Comparison of ENCODE assay signal across 1 mouse cellular context in the genomic region with DNA sequence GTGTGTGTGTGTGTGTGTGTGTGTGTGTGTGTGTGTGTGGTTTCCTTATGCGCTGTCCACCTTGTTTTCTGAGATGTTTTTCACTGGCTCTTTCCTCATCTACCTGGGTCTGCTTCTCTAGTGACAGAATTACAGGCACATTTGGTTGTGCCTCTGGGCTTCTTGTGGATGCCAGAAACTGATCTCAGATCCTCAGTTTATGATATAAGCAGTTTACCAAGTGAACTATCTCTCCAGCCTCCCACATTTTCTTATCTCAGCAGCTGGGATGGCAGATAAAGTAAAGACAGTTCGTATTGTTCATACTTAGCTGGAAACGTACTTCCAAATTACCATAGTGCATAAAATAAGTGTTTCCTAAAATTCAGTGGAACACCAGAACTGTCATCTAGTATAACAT.
A peak's percentile ranks its signal among the peaks of the same experiment; 100 is the strongest.
TF ChIP-seq lines count a peak whose summit lies in the region.

No protein-coding gene starts in this region.

TF ChIP-seq in MEL, 35 proteins besides CTCF, POLR2A, EP300 and RAD21 (continued from another document):
- TF ChIP-seq HCFC1 (IDR thresholded peaks at IDR 0.05; ENCODE audit: low read depth, low read length) (no peak), POLR2AphosphoS2 (IDR thresholded peaks at IDR 0.05; ENCODE audit: low read length) (peak; percentile 61; the same call in 1 of the 2 replicates), POLR2AphosphoS5 (IDR thresholded peaks at IDR 0.05; ENCODE audit: borderline replicate concordance, low read depth, low read length) (no peak), GATA1 (IDR thresholded peaks at IDR 0.05; ENCODE audit: low read depth, low read length) (peak; percentile 100), MYC (IDR thresholded peaks at IDR 0.05; ENCODE audit: low read depth, low read length) (no peak), USF1 (IDR thresholded peaks at IDR 0.05; ENCODE audit: low read depth, low read length) (no peak), MAZ (IDR thresholded peaks at IDR 0.05; ENCODE audit: low read depth, low read length) (peak; percentile 20; the same call in 1 of the 2 replicates), E2F4 (IDR thresholded peaks at IDR 0.05; ENCODE audit: borderline replicate concordance, low read depth, low read length) (no peak), BHLHE40 (IDR thresholded peaks at IDR 0.05; ENCODE audit: borderline replicate concordance, low read depth, low read length) (peak; percentile 58; the same call in 1 of the 2 replicates), MYB (IDR thresholded peaks at IDR 0.05; ENCODE audit: low read depth, low read length) (peak; percentile 91), TCF12 (IDR thresholded peaks at IDR 0.05; ENCODE audit: low read depth, low read length) (peak; percentile 99), TBP (IDR thresholded peaks at IDR 0.05; ENCODE audit: low read depth, low read length) (no peak; the same call in 1 of the 2 replicates), NRF1 (IDR thresholded peaks at IDR 0.05; ENCODE audit: insufficient read depth, low read depth, low read length, poor library complexity, severe bottlenecking) (no peak), JUND (IDR thresholded peaks at IDR 0.05; ENCODE audit: low read depth, low read length) (peak; percentile 64; the same call in 1 of the 2 replicates), ZKSCAN1 (IDR thresholded peaks at IDR 0.05; ENCODE audit: low read depth, low read length) (no peak; the same call in 1 of the 2 replicates), NELFE (IDR thresholded peaks at IDR 0.05; ENCODE audit: low read depth, low read length) (peak; percentile 42; the same call in 1 of the 2 replicates), ZC3H11A (IDR thresholded peaks at IDR 0.05; ENCODE audit: low read depth, low read length) (no peak), ETS1 (IDR thresholded peaks at IDR 0.05; ENCODE audit: low read depth, low read length) (peak; percentile 99), USF2 (IDR thresholded peaks at IDR 0.05; ENCODE audit: borderline replicate concordance in 1 of 2, insufficient read depth in 1 of 2, low read depth in 1 of 2, low read length in 2 of 2) (no peak), SMC3 (IDR thresholded peaks at IDR 0.05; ENCODE audit: low read depth, low read length) (no peak), TAL1 (IDR thresholded peaks at IDR 0.05; ENCODE audit: low read length) (peak; percentile 64), ZMIZ1 (IDR thresholded peaks at IDR 0.05; ENCODE audit: low read depth, low read length) (peak; percentile 57), MXI1 (IDR thresholded peaks at IDR 0.05; ENCODE audit: low read depth, low read length) (peak; percentile 83), CHD2 (IDR thresholded peaks at IDR 0.05; ENCODE audit: low read length) (no peak; the same call in 1 of the 2 replicates), ELF1 (IDR thresholded peaks at IDR 0.05; ENCODE audit: low read depth, low read length) (no peak)
TF ChIP-seq in MEL: peak in this region for 17.
